Mouse (Mus musculus) erythroblast, embryonic 14.5 days (primary cell): ENCODE measurements around the gene Fam126a. TPM values are rescaled to one million over a fixed set of nuclear protein-coding genes. Genes with fewer than 3 reads are reported as not detected.
A peak's percentile ranks its signal among the peaks of the same experiment; 100 is the strongest.
"Not testable (repeated sequence)": the region's sequence is repeated elsewhere in the genome, so short reads cannot be mapped to it uniquely, and the experiment has no call there.

ENCODE experiments used
- H3K27me3 ChIP-seq: 2 replicates; pipeline ENCODE4 v1.6.1; 2012; ENCODE audit warnings: inconsistent platforms; ENCODE audit not compliant: control insufficient read depth
- H3K36me3 ChIP-seq: 2 replicates; pipeline ENCODE4 v1.6.1; 2012; ENCODE audit warnings: mild to moderate bottlenecking, inconsistent platforms; ENCODE audit not compliant: control insufficient read depth
- H3K4me1 ChIP-seq: 2 replicates; pipeline ENCODE4 v1.6.1; 2012; ENCODE audit warnings: inconsistent platforms; ENCODE audit not compliant: control insufficient read depth
- H3K4me3 ChIP-seq: replicated peaks from 2 replicates; pipeline ENCODE3; 2012; ENCODE audit warnings: moderate library complexity, mild to moderate bottlenecking, inconsistent platforms
- H3K9me3 ChIP-seq: 2 replicates; pipeline ENCODE4 v1.6.1; 2012; ENCODE audit warnings: low read length, inconsistent platforms, mixed read lengths; ENCODE audit not compliant: control insufficient read depth
- GATA1 ChIP-seq: IDR thresholded peaks from 2 replicates; pipeline ENCODE4 v1.6.1; 2012; ENCODE audit warnings: low read length, inconsistent platforms, mixed read lengths
- TAL1 ChIP-seq: IDR thresholded peaks from 3 replicates; pipeline ENCODE4 v1.6.1; 2012; ENCODE audit warnings: low read length, inconsistent platforms, mixed read lengths
- polyA plus RNA-seq: library from polyadenylated mRNA; stranded (reverse); fragments of >175 nt; gene quantifications from 2 replicates; pipeline ENCODE4 v1.2.3, GENCODE M21; 2012

Fam126a gene
- polyA plus RNA-seq, 1 experiment: 3.5 TPM

DNA sequence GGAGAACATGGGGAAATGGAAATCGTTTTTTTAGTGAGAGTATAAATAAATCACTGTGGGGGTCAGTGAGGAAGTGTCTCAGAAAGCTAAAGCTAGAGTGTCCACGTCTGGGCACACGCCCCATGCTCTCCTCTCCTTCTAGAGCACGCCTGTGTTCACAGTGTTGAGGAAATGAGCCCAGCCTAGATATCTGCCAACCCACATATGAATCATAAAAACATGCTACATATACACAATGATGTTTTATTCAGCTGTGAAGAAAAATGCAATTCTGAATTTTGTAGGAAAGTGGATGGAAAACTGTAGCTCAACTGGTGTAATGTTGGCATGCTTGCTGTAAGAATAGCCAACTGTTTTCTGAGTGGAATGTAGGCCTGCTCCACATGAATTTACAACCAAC lies 130.3 kb downstream of the Fam126a start:
- Histone ChIP-seq H3K9me3 (no peaks in the 10 kb centered on the region), H3K36me3 (no peaks in the 10 kb centered on the region), H3K27me3 (peaks cover 4% of the 10 kb centered on the region), H3K4me3 (no peak overlapping the region), H3K4me1 (peaks cover 3% of the 10 kb centered on the region)
- TF ChIP-seq TAL1: no peak
- no peak for TF ChIP-seq GATA1

- Histone ChIP-seq H3K27me3 (peaks cover 27% of the 10 kb centered on the region), H3K4me1 (peaks cover 35% of the 10 kb centered on the region), H3K4me3 (peak overlapping the region; percentile 12), H3K9me3 (no peaks in the 10 kb centered on the region), H3K36me3 (no peaks in the 10 kb centered on the region)
- TF ChIP-seq TAL1 (no peak), GATA1 (no peak)
Observed at GRCm38 (mm10) chr5:23893864-23894771, 136.4 kb downstream of the Fam126a start.

GRCm38 (mm10) chr5:23893156-23893863 lies 137.2 kb downstream of the Fam126a start:
- Histone ChIP-seq H3K4me1 (peaks cover 35% of the 10 kb centered on the region), H3K36me3 (no peaks in the 10 kb centered on the region), H3K4me3 (no peak overlapping the region), H3K9me3 (no peaks in the 10 kb centered on the region), H3K27me3 (peaks cover 30% of the 10 kb centered on the region)
- no peak for TF ChIP-seq TAL1
- no peak for TF ChIP-seq GATA1

- Histone ChIP-seq H3K9me3 (no peaks in the 10 kb centered on the region), H3K36me3 (no peaks in the 10 kb centered on the region), H3K4me1 (peaks cover 35% of the 10 kb centered on the region), H3K4me3 (no peak overlapping the region), H3K27me3 (peaks cover 34% of the 10 kb centered on the region)
- no peak for TF ChIP-seq GATA1
- TF ChIP-seq TAL1: no peak
Observed at GRCm38 (mm10) chr5:23890734-23891133, 139.8 kb downstream of the Fam126a start.

- H3K4me1 ChIP-seq: peaks cover 31% of the 10 kb centered on the region
- TF ChIP-seq GATA1: no peak
- no peak for TF ChIP-seq TAL1
- no peak overlapping the region for H3K4me3 ChIP-seq
- no peaks in the 10 kb centered on the region for H3K36me3 ChIP-seq
- no peaks in the 10 kb centered on the region for H3K9me3 ChIP-seq
- H3K27me3 ChIP-seq: peaks cover 29% of the 10 kb centered on the region
Observed at GRCm38 (mm10) chr5:23889461-23889860, 141.0 kb downstream of the Fam126a start.

DNA sequence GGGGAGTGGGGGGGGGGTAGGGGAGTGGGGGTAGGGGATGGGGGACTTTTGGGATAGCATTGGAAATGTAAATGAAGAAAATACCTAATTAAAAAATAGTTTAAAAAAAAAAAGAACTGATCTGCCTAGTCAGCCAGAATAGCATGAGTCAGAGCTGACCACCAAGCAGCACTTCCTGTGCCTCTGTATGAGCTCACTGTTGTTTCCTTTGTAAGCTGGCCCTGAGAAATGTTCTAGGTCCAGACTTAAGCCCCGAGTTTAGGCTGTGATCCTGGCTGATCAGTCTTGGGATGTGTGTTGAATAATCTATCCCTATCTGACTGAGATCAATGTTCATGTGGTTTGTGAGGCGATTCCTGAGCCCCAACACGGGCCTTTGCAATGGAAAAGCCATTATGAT lies 143.4 kb downstream of the Fam126a start:
- TF ChIP-seq GATA1 (no peak), TAL1 (no peak)
- Histone ChIP-seq H3K4me1 (peaks cover 16% of the 10 kb centered on the region), H3K27me3 (peaks cover 30% of the 10 kb centered on the region), H3K4me3 (no peak overlapping the region), H3K9me3 (peaks cover 6% of the 10 kb centered on the region), H3K36me3 (no peaks in the 10 kb centered on the region)

DNA sequence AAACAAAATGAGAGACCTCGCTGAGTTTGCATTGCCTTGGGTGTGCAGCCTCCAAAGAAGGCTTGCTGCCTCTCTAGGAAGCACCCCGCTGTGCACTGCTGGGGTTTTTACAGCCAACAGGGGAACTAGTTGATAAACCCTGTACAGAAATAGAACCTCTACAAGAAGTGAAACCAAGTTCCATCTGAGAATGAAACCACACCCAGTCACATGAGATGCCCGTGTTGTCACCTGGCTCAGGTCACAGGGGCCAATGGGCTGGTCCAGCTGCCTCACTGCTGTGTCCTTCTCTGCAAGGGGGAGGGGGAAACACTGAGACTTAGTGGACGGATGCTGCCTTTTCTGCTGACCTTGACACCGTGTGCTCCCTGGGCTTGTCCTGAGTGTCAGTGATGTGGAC lies 156.0 kb downstream of the Fam126a start:
- Histone ChIP-seq H3K36me3 (no peaks in the 10 kb centered on the region), H3K27me3 (peaks cover 29% of the 10 kb centered on the region), H3K9me3 (no peaks in the 10 kb centered on the region), H3K4me3 (no peak overlapping the region), H3K4me1 (peaks cover 3% of the 10 kb centered on the region)
- no peak for TF ChIP-seq GATA1
- TF ChIP-seq TAL1: no peak

- H3K9me3 ChIP-seq: no peaks in the 10 kb centered on the region
- H3K4me3 ChIP-seq: no peak overlapping the region
- peaks cover 3% of the 10 kb centered on the region for H3K4me1 ChIP-seq
- H3K36me3 ChIP-seq: no peaks in the 10 kb centered on the region
- TF ChIP-seq TAL1: no peak
- no peak for TF ChIP-seq GATA1
- H3K27me3 ChIP-seq: peaks cover 25% of the 10 kb centered on the region
Observed at GRCm38 (mm10) chr5:23872586-23872985, 157.9 kb downstream of the Fam126a start.

DNA sequence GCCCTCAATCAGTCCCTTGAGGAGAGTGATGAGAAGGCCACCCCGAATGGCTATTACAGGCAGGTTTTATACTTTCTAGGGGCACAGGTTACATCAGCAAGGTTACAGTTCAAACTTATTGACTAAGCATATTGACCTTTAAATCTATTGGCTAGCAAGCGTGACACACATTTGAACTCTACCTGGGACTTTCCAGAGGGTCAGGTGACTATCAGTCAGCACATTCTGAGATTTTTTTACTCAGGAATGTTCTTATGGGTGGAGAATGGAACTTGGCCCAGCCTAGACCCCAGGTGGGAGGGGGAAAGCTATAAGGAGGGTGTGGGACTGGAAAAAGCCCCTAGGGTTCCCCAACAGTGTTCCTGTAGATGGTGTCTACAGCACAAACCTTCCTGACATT lies 159.2 kb downstream of the Fam126a start:
- not testable (repeated sequence) for H3K36me3 ChIP-seq, H3K4me1 ChIP-seq, H3K9me3 ChIP-seq, H3K4me3 ChIP-seq
- peaks cover 18% of the 10 kb centered on the region for H3K27me3 ChIP-seq
